Mouse (Mus musculus) midbrain, embryonic 11.5 days (tissue): ENCODE data around the gene Dse. TPM values are rescaled to one million over a fixed set of nuclear protein-coding genes. Genes with fewer than 3 reads are reported as not detected.

Experiments used
- ATAC-seq: fragments of 200-750 bp; cut with Nextera tagmentation; 2 replicates; pipeline ENCODE4 v1.8.0; 2017; ENCODE audit warnings: moderate TSS enrichment, moderate library complexity; ENCODE audit not compliant: low FRiP score
- DNase-seq: peaks from one replicate; pipeline ENCODE4 v3.0.0; 2015; ENCODE audit warnings: low spot score; ENCODE audit errors: missing footprints
- H3K27ac ChIP-seq: fragments of 300-500 bp; sonication (generic); 2 replicates; pipeline ENCODE4 v1.5.1; 2014; ENCODE audit warnings: low read depth, low read length
- H3K27me3 ChIP-seq: fragments of 300-500 bp; sonication (generic); 2 replicates; pipeline ENCODE4 v1.6.1; 2014; ENCODE audit warnings: mild to moderate bottlenecking, low read length, moderate library complexity, mixed read lengths; ENCODE audit not compliant: control insufficient read depth, insufficient read depth
- H3K36me3 ChIP-seq: fragments of 300-500 bp; sonication (generic); 2 replicates; pipeline ENCODE4 v1.6.1; 2014; ENCODE audit warnings: mild to moderate bottlenecking, low read length, moderate library complexity, mixed read lengths; ENCODE audit not compliant: control insufficient read depth, insufficient read depth
- H3K4me1 ChIP-seq: fragments of 300-500 bp; sonication (generic); 2 replicates; pipeline ENCODE4 v1.6.1; 2014; ENCODE audit warnings: low read length; ENCODE audit not compliant: control insufficient read depth, insufficient read depth
- H3K4me2 ChIP-seq: fragments of 300-500 bp; sonication (generic); 2 replicates; pipeline ENCODE4 v1.6.1; 2014; ENCODE audit warnings: mild to moderate bottlenecking, moderate library complexity
- H3K4me3 ChIP-seq: fragments of 300-500 bp; sonication (generic); 2 replicates; pipeline ENCODE4 v1.5.1; 2014; ENCODE audit warnings: low read depth, low read length
- H3K9ac ChIP-seq: fragments of 300-500 bp; sonication (generic); 2 replicates; pipeline ENCODE4 v1.6.1; 2014; ENCODE audit warnings: low read length
- H3K9me3 ChIP-seq: fragments of 300-500 bp; sonication (generic); 2 replicates; pipeline ENCODE4 v1.6.1; 2016; ENCODE audit warnings: low read length; ENCODE audit not compliant: control insufficient read depth
- WGBS: fragments of 180-500 bp; shearing (Covaris S2); extraction: QIAGEN DNeasy Blood & Tissue Kit; methylation state at CpG from one replicate; pipeline ENCODE4 v1.1.7; 2014; 5-methylcytosine and 5-hydroxymethylcytosine counted together
- polyA plus RNA-seq: library from polyadenylated mRNA; unstranded; fragments of >200 nt; fragmentation: Nextera tagmentation; extraction: Ambion mirVana; gene quantifications from 2 replicates; pipeline ENCODE4 v1.2.1, GENCODE M21; 2014

The Dse gene
- polyA plus RNA-seq, 1 experiment from 2014 or later, result 21.1 TPM

DNA sequence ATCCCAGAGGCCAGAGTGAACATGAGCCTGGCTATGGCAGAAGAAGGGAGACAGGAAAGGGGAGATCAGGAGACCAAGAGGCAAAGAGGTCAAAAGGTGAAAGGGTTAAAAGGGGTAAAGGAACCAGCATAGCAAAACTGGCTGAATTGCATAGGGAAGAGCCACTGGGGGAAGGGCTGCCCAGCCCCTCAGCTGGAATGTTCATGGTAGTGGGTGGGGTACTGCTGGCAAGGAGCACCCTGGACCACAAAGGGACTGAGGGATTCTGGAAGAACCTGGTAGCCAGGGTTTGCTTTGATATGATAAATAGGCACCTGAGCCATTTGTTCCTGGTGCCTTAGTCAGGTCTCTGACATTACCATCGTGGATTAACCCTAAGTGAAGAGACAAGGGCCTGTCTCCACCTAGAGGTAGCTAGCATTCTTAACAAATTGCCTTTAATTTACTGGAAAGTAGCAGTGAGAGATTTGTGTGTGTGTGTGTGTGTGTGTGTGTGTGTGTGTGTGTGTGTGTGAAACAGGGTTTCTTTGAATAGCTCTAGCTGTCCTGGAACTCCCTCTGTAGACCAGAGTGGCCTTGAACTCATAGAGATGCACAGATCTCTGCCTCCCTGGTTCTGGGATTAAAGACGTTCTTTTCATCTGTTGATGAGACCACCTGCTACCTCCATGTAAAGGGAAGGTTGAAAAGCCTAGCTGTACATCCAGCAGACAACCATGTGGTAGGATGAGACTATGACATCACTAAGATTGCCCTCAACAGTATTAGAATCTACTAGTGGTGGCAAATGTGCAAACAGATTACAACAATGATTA lies 26.6 kb upstream of the Dse start:
- WGBS, result 21% methylated on average over 2 of the region's 2 CpGs
- Histone ChIP-seq H3K27me3 (no peaks in the 10 kb centered on the region), H3K9ac (no peak overlapping the region), H3K36me3 (no peaks in the 10 kb centered on the region), H3K4me3 (no peak overlapping the region), H3K9me3 (no peaks in the 10 kb centered on the region), H3K27ac (no peak overlapping the region), H3K4me1 (no peaks in the 10 kb centered on the region), H3K4me2 (no peak overlapping the region)
- ATAC-seq (no peak), DNase-seq (no peak)

DNA sequence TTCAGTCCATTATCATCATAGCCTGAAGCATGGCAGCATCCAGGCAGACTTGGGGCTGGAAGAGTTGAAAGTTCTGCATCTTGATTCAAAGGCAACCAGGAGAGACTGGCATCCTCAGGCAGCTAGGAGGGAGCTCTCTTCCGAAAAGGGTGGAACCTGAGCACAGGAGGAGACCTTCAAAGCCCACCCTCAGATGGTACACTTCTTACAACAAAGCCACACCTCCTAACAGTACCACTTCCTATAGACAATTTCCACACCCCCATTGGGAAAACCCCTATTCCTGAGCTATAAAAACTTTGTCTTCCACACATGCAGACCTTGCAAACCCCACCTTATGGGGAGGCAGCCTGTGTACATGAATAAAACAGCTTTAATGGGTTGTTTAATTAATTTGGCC lies 25.9 kb upstream of the Dse start:
- Histone ChIP-seq H3K36me3 (no peaks in the 10 kb centered on the region), H3K4me2 (no peak overlapping the region), H3K27me3 (no peaks in the 10 kb centered on the region), H3K9ac (no peak overlapping the region), H3K27ac (no peak overlapping the region), H3K4me3 (no peak overlapping the region), H3K4me1 (no peaks in the 10 kb centered on the region), H3K9me3 (no peaks in the 10 kb centered on the region)
- ATAC-seq, result no peak
- WGBS, result 80% methylated on average over 1 of the region's 1 CpGs
- no peak for DNase-seq

DNA sequence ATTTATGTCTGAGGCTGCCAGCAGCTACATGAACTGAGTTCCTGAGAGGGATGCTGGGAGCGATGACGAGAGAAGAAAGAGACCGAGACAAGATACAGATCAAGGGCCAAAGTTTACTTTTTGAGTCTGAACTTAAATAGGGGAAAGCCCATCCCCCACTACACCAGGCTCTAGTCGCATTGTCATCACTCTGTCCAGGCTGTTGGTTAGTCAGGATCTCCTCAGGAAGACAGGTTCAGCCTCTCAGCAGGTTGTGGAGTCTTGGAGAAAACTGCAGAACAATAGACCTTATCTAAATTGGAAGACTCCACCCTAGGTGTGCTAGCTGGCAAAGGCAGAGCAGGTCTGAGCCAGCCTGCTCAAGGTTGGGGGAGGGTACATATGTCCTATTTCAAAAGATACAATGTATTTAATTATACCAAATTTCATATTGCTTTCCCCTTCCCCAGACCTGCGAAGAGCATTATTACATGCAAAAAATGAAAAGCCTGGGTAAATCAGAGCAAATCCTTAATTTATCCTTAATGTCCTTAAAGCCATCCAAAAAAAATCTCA lies 22.7 kb upstream of the Dse start:
- Histone ChIP-seq H3K36me3 (no peaks in the 10 kb centered on the region), H3K4me1 (no peaks in the 10 kb centered on the region), H3K9me3 (no peaks in the 10 kb centered on the region), H3K4me2 (no peak overlapping the region), H3K27me3 (no peaks in the 10 kb centered on the region), H3K27ac (no peak overlapping the region), H3K9ac (no peak overlapping the region), H3K4me3 (no peak overlapping the region)
- DNase-seq (no peak), ATAC-seq (no peak)
- WGBS, result 47% methylated on average over 5 of the region's 5 CpGs

DNA sequence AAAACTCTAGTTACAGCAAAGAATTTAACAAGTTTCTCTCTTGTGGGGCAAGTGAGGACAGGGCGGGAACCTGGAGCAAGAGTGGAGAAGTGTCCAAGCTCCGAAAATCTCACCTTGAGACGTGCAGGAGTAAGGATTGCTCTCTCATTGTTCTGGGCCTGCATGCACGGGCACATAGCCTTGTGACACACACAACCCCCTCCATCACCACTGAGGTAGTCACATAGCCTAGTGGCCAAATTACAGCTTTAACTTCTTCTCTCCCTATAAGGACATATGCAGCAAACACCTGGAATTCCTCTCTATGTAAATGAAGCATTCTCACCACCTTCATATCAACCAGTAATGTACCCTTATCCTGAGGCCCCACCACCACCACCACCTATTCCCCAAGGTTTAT lies 22.0 kb upstream of the Dse start:
- ATAC-seq (no peak), DNase-seq (no peak)
- H3K4me3 ChIP-seq, result no peak overlapping the region
- no peak overlapping the region for H3K9ac ChIP-seq
- H3K27me3 ChIP-seq, result no peaks in the 10 kb centered on the region
- no peak overlapping the region for H3K4me2 ChIP-seq
- no peak overlapping the region for H3K27ac ChIP-seq
- H3K36me3 ChIP-seq, result no peaks in the 10 kb centered on the region
- no peaks in the 10 kb centered on the region for H3K9me3 ChIP-seq
- 80% methylated on average over 4 of the region's 4 CpGs for WGBS
- no peaks in the 10 kb centered on the region for H3K4me1 ChIP-seq

DNA sequence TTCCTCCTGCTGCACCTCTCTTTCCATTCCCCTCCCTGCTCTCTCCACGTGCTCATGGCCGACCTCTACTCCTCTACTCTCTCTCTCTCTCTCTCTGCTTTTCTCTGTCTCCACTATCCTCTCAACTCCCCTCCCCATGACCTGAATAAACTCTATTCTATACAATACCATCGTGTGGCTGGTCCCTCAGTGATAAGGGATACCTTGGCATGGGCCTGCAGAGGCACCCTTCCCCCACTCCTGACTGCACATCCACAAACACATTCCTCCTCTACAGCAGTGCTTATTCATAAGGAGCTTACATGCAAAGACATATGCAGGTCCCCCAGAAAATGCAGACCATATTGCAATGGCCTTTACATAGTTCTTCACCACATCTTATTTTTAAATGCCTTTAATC lies 16.1 kb upstream of the Dse start:
- H3K4me3 ChIP-seq, result no peak overlapping the region
- no peak overlapping the region for H3K9ac ChIP-seq
- H3K27ac ChIP-seq, result no peak overlapping the region
- H3K36me3 ChIP-seq, result no peaks in the 10 kb centered on the region
- ATAC-seq (no peak), DNase-seq (no peak)
- no peak overlapping the region for H3K4me2 ChIP-seq
- WGBS, result 60% methylated on average over 3 of the region's 3 CpGs
- H3K27me3 ChIP-seq, result no peaks in the 10 kb centered on the region
- no peaks in the 10 kb centered on the region for H3K9me3 ChIP-seq
- no peaks in the 10 kb centered on the region for H3K4me1 ChIP-seq

DNA sequence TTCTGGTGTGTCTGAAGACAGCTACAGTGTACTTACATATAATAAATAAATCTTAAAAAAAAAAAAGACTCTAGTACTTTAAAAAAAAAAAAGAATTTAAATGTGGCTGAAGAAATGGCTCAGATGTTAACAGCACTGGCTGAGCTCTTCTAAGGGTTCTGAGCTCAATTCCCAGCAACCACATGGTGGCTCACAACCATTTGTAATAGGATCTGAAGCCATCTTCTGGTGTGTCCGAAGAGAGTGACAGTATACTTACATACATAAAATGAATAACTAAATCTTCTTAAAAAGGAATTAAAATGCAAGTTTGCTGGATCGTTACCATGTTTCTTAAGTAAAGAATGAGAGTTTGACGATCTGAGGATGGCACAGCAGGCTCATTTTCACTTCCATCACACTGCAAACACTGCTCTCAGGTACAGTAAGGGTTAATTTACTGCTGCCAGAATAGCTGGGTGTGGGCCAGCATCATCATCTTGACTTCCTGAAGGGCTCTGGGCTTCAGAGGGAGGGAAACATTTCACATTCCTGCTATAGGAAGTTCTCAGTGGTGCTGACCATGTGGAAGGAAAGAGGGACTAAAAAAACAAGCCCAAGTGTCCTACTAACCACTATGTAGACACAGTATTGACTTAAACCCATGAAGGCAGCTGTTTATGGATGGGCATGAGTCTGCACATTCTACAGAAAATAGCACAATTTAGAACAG lies 14.6 kb upstream of the Dse start:
- WGBS, result 77% methylated on average over 3 of the region's 3 CpGs

DNA sequence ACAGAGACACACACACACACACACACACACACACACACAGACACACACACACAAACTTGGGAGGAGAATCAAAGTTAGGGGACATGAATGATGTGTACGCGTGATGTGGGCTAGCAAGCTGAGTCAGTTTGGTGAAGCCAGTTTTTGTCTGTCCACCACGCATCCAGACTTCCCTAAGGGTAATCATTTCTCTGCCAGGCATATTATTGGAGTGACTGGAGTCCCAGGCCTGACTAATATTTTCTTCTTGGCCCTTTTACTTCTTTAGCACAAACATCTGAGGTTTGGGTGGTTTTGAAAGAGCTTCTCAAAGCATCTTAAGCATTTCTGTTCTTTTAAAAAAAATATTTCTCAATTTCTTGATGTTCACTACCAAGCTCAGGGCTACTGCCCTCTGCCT lies 10.7 kb upstream of the Dse start:
- Histone ChIP-seq H3K36me3 (no peaks in the 10 kb centered on the region), H3K27ac (no peak overlapping the region), H3K4me2 (no peak overlapping the region), H3K4me1 (no peaks in the 10 kb centered on the region), H3K9me3 (no peaks in the 10 kb centered on the region), H3K9ac (no peak overlapping the region), H3K27me3 (no peaks in the 10 kb centered on the region), H3K4me3 (no peak overlapping the region)
- DNase-seq (no peak), ATAC-seq (no peak)
- 92% methylated on average over 3 of the region's 3 CpGs for WGBS

More for the DNA sequence above, 14.6 kb upstream of the Dse start:
- ATAC-seq (no peak), DNase-seq (no peak)
- no peaks in the 10 kb centered on the region for H3K9me3 ChIP-seq
- H3K4me1 ChIP-seq, result no peaks in the 10 kb centered on the region
- no peak overlapping the region for H3K4me2 ChIP-seq
- H3K36me3 ChIP-seq, result no peaks in the 10 kb centered on the region
- no peak overlapping the region for H3K9ac ChIP-seq
- H3K27me3 ChIP-seq, result no peaks in the 10 kb centered on the region
- H3K4me3 ChIP-seq, result no peak overlapping the region
- H3K27ac ChIP-seq, result no peak overlapping the region

DNA sequence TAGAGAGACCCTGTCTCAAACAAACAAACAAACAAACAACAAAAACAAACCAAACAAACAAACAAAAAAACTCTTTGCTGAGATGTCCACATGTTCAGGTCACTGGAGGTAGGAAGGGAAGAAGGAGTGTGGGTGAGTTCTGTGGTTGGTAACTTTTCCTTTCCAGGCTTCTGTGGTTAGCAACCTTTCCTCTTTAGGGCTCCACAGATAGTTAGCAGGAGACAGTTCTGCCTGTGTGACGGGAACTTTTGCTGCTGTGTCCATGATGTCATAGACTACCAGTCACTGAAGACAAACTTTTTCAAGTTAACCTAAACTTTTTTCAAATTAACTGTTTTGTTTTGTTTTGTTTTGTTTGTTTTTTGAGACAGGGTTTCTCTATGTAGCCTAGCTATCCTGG lies 8.2 kb upstream of the Dse start:
- WGBS, result 85% methylated on average over 1 of the region's 1 CpGs
- Histone ChIP-seq H3K27ac (no peak overlapping the region), H3K9me3 (no peaks in the 10 kb centered on the region), H3K9ac (no peak overlapping the region), H3K27me3 (no peaks in the 10 kb centered on the region), H3K4me2 (no peak overlapping the region), H3K4me3 (no peak overlapping the region), H3K4me1 (no peaks in the 10 kb centered on the region), H3K36me3 (no peaks in the 10 kb centered on the region)
- no peak for ATAC-seq
- DNase-seq, result no peak

DNA sequence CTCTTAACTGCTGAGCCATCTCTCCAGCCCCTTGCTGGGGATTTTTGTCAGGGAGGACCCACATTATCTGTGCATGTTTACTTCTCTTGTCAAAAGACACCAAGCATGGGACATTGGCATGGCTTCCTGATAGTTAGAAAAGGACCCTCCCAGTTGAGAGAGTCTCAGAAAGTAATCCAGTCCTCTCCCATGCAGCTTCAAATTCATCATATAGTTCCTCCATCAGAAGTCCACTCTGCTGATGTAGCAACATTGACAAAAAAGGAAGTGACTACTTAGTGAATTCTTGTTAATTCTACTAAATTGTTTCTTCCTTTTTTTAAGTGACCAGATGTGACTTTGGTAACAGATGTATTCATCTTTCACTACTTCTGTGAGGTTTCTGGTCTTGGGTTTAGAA lies 2.4 kb upstream of the Dse start:
- Histone ChIP-seq H3K36me3 (no peaks in the 10 kb centered on the region), H3K9me3 (no peaks in the 10 kb centered on the region), H3K27me3 (no peaks in the 10 kb centered on the region), H3K4me3 (no peak overlapping the region), H3K27ac (no peak overlapping the region), H3K4me2 (no peak overlapping the region), H3K9ac (no peak overlapping the region), H3K4me1 (peaks cover 3% of the 10 kb centered on the region; the same call in 1 of the 2 replicates)
- DNase-seq (no peak), ATAC-seq (no peak)
